Mouse (Mus musculus) right cerebral cortex, adult 18-20 months (tissue): ENCODE data around the gene Gm14406.
"Not testable (repeated sequence)": the region's sequence is repeated elsewhere in the genome, so short reads cannot be mapped to it uniquely, and the experiment has no call there.

Experiments
- DNase-seq: peaks from one replicate; pipeline ENCODE4 v3.0.0; 2022; ENCODE audit warnings: mixed read lengths

Gm14406 gene

DNA sequence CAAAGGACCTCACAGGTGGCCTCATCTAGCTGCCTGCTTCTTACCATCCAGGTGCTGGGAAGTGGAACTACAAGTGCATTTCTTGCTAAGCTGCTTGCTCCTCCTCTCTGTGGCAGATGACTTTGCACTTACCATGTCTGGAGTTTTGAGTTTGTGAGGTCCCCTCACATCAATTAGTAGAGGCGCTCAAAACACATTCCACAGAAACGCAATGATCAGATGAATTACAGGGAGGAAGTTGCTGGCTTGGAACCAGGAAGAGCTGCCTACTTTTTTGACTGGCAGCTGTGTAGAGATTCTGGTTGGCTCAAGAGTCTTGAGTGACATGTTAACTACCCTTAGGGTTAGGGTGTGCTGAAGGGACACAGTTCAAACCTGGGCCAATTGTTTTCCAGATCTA lies at the start of gene Gm14406:
TSS of gene Gm14406 (minus strand) at position 213 of the 400 bp plus-strand sequence.
- not testable (repeated sequence) for DNase-seq

DNA sequence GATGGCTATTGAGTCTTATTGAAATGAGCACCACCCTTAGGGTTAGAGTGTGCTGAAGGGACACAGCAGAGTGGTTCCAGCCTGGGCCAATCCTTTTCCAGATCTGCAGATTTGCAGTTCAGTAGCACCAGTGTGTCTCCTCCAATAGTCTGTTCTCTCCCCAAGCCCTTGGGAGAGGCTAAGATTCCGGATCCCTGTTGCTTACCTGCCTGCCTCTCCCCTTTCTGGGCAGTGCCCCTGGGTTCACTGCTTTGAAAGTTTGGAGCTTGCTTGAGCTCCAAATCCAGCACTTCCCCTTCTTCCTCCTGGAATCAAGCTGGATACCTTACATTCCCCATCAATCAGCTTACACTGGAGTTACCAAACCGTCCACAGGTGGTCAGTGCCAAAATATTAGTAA lies 2.9 kb downstream of the Gm14406 start:
- DNase-seq, result not testable (repeated sequence)

DNA sequence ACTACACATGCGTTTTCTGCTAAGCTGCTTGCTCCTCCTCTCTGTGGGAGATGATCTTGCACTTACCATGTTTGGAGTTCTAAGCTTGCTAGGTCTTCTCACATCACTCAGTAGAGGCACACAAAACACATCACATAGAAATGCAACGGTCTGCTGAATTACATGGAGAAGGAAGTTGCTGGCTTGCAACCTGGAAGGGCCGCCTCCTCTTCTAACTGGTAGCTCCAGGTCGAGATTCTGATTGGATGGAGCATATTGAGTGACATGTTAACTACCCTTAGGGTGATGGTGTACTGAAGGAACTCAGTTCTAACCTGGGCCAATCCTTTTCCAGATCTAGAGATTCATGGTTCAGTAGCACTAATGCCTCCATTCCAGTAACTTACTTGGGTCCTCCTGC lies 18.6 kb downstream of the Gm14406 start:
- DNase-seq, result not testable (repeated sequence)

DNA sequence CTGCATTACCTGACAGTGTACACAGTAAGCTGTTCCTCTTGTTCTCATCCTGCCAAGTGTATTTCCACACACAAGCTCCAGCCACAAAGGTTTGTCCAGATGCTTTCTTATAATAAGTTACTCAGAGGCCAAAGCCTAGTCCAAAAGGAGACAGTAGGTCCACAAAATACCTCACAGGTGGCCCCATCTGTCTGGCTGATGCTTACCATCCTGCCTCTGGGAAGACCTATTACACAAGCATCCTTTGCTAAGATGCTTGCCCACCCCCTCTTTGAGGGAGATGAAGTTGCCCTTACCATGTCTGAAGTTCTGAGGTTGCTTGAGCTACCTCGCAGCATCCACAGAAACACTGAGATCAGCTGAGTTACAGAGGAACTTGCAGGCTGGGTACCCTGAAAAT lies 22.7 kb downstream of the Gm14406 start:
- not testable (repeated sequence) for DNase-seq

DNA sequence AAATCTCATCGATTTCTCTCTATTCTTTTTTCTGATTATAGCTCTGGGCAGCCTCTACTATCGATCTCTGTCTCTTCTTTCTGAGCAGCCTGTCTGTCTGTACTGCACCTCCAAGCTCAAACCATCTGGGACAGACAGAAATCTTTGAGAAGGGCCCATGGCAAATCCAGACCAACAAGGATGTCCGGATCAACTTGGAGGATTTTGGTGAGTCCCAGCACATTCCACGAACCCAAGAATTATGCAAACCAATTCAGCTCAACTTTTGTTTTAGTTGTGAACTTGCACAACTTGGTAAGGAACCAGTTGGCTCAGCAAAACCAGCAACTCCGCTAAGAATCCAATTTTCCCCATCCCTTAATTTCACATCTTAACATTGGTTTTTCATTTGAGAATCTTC lies 40.3 kb downstream of the Gm14406 start:
- not testable (repeated sequence) for DNase-seq

DNA sequence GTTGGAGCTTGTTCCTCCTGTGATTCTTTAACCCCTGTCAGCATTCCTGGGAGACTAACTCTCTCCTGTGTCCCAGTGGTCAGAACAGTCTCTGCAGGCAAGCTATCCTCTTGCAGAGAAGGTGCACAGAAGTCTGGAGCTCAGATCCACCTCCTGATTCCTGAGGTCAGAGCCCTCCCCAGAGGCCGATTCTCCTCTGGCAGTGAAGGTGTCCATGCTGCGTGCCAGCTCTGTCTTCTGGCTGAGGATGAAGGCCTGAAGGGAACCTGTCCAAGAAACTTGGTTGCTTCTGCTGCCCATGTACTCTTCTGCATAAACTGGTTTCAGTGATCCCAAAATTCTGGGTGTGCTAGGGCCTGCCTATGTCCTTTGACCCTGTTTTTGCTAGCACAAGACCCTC lies 40.9 kb downstream of the Gm14406 start:
- DNase-seq, result not testable (repeated sequence)

DNA sequence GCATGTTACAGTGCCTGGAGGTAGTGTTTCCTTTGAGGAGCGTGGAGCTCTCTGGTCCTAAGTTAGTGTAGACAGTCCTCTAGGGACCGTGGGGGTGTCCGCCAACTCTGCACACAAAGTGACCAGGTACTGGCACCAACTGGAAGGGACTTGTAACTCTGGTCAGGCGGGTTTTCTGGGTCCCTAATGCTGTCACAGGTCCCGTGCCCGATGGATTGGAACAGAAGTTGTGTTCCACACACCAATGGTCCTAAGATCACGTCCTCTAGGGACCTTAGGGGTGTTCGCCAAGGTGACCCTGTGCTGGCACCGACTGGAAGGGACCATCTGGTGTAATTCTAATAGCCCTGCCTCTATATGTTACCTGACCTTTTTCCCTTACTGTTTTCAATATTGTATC lies 42.1 kb downstream of the Gm14406 start:
- DNase-seq, result no peak

DNA sequence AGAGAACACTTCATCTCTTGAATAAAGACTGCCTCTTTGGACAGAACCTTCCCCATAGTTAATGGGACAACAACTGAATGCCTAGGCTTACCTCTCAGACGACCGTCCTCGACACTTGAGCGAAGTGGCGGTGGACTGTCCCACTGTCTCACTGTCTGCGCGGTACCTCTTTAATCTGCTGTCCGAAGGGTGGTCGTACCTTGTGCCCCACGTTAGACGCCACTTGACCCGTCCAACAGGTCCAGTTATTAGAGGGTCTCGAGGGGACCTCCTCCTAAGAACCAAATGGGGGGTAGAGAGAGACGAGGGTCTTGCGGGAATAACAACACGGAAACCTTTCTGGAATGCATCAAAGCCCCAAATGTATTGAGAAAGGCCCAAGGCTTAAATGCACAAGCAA lies 53.8 kb downstream of the Gm14406 start:
- not testable (repeated sequence) for DNase-seq

DNA sequence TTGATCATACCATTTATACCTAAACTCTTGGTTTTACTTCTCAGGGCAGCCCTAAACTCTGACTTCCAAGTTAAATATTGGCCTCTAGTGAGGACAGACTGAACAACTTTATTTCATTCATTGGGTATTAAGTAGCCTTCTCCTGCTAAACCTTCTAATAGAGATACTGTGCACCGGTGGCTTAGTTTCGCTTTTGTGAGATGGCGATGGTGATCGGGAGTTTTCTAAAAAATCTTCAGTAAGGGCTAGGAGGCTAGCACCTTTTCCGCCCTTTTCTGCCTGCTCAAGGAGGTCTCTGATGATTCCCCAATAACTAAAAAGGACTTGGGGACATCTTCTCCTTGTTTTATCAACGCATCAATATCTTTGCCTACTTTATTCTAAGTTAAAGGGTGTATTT lies 54.3 kb downstream of the Gm14406 start:
- not testable (repeated sequence) for DNase-seq

DNA sequence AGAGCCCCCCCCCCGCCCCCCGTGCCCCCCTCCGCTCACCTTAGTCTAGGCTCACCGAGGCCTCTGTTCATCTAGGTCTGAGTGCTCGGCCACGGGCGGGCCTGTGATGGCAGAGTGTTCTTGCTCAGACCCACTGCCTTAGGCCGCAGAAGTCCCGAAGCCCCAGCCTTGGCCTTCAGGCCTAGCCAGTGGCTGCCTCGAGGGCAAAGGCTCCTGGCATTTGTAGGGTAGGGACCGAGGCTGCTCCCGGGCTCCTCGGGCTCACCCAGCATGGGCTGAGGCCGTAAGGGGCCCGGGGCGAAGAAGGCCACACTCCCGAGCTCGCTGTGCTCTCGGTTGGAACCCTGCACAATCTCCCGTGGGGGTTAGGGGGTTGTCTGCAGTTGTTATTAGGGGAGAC lies 54.9 kb downstream of the Gm14406 start:
- no peak for DNase-seq

DNA sequence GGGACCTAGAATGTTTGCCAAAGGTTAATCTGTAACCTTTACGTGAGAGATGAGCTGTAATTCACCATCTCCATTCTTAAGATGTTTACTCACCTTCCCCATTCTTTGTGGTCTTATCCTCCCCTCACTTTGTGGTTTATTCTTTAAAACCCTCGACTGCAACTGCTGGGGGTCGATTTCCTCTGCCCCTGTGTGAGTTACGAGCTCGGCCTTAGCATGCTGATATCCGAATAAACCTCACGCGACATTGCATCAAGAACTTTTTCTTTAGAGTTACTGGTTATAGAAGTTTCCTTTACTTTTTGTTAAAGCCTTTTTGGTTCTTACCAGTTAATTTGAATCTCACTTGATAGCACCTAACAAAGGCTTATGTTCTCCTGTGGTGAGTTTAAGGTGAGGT lies 58.0 kb downstream of the Gm14406 start:
- DNase-seq, result no peak
